Mouse (Mus musculus) bone marrow macrophage, adult 2 months (primary cell): ENCODE data around the gene Wbp1l.

Source experiments
- CTCF ChIP-seq: IDR thresholded peaks from 2 replicates; pipeline ENCODE4 v1.5.1; 2012; ENCODE audit warnings: low read depth, mild to moderate bottlenecking, low read length, moderate library complexity
- POLR2A ChIP-seq: IDR thresholded peaks from 2 replicates; pipeline ENCODE4 v1.6.1; 2012; ENCODE audit warnings: mild to moderate bottlenecking, low read depth, low read length, borderline replicate concordance

GRCm38 (mm10) chr19:46571878-46572244 lies 27.0 kb upstream of the Wbp1l start:
- TF ChIP-seq CTCF = no peak
- no peak for TF ChIP-seq POLR2A
